8 mouse cellular contexts compared by ENCODE assay signal in genomic region chr15:99368583-99369266, GRCm38 (mm10). TPM values are rescaled to one million over a fixed set of nuclear protein-coding genes. Genes with fewer than 3 reads are reported as not detected.
A peak's percentile ranks its signal among the peaks of the same experiment; 100 is the strongest.
DNase-seq lines count a peak whose midpoint lies in the region; ATAC-seq and TF ChIP-seq lines count a peak whose summit lies in the region.

No protein-coding gene starts in this region.

- H3K4me2 ChIP-seq in kidney, embryonic 16.5 days (replicated peaks; ENCODE audit: low read depth, low read length): peak overlapping the region; percentile 69
- peak overlapping the region; percentile 82 for H3K4me2 ChIP-seq in hindbrain, postnatal 0 days (ENCODE audit: low read depth, low read length)
- peak overlapping the region; percentile 70 for H3K4me2 ChIP-seq in midbrain, embryonic 16.5 days (ENCODE audit: low read length)

- no peaks in the 10 kb centered on the region for H3K27me3 ChIP-seq in kidney, embryonic 16.5 days (ENCODE audit: insufficient read depth, low read length)
- peaks cover 11% of the 10 kb centered on the region for H3K27me3 ChIP-seq in embryonic facial prominence, embryonic 10.5 days (replicated peaks; ENCODE audit: low read depth, poor library complexity, severe bottlenecking)
- H3K27me3 ChIP-seq in hindbrain, postnatal 0 days (ENCODE audit: insufficient read depth, low read length): no peaks in the 10 kb centered on the region
- H3K27me3 ChIP-seq in midbrain, embryonic 16.5 days (ENCODE audit: control insufficient read depth, insufficient read depth, low read depth, low read length): no peaks in the 10 kb centered on the region

- H3K9ac ChIP-seq in kidney, embryonic 16.5 days (replicated peaks; ENCODE audit: low read length): peak overlapping the region; percentile 88
- H3K9ac ChIP-seq in hindbrain, postnatal 0 days (replicated peaks; ENCODE audit: low read length): no peak overlapping the region
- 0 out of 2 replicates have a peak overlapping the region, but pooled peaks have one; percentile 34 for H3K9ac ChIP-seq in midbrain, embryonic 16.5 days (ENCODE audit: low read depth, low read length)

- no peaks in the 10 kb centered on the region for H3K36me3 ChIP-seq in kidney, embryonic 16.5 days (ENCODE audit: insufficient read depth, low read length)
- H3K36me3 ChIP-seq in embryonic facial prominence, embryonic 10.5 days (replicated peaks): no peaks in the 10 kb centered on the region
- H3K36me3 ChIP-seq in hindbrain, postnatal 0 days (ENCODE audit: insufficient read depth, low read length): no peaks in the 10 kb centered on the region
- no peaks in the 10 kb centered on the region for H3K36me3 ChIP-seq in midbrain, embryonic 16.5 days (ENCODE audit: control insufficient read depth, insufficient read depth, low read length)

- WGBS in kidney, embryonic 16.5 days: 29% methylated on average over 4 of the region's 4 CpGs
- WGBS in embryonic facial prominence, embryonic 10.5 days: 64% methylated on average over 4 of the region's 4 CpGs
- 68% methylated on average over 4 of the region's 4 CpGs for WGBS in hindbrain, postnatal 0 days
- 75% methylated on average over 4 of the region's 4 CpGs for WGBS in midbrain, embryonic 16.5 days

- no peak for DNase-seq in kidney, adult 11 months
- no peak for DNase-seq in embryonic facial prominence, embryonic 10.5 days (ENCODE audit: low spot score)
- no peak for DNase-seq in hindbrain, postnatal 0 days (ENCODE audit: low spot score)
- no peak for DNase-seq in adrenal gland, adult 18-20 months (ENCODE audit: low spot score in 2 of 2)
- no peak for DNase-seq in frontal cortex, postnatal 36 days (ENCODE audit: low spot score in 2 of 2)
- DNase-seq in layer of hippocampus, adult 8-10 months (ENCODE audit: low spot score in 2 of 2): no peak

- no peak for TF ChIP-seq CTCF in hindbrain, postnatal 0 days (IDR thresholded peaks at IDR 0.05; ENCODE audit: low read depth)

- no peak for ATAC-seq in kidney, embryonic 16.5 days (ENCODE audit: low FRiP score, low TSS enrichment)
- ATAC-seq in hindbrain, postnatal 0 days: no peak
- no peak for ATAC-seq in midbrain, embryonic 16.5 days

- peaks cover 36% of the 10 kb centered on the region for H3K4me1 ChIP-seq in kidney, embryonic 16.5 days (ENCODE audit: insufficient read depth, low read length)
- H3K4me1 ChIP-seq in embryonic facial prominence, embryonic 10.5 days: peaks cover 43% of the 10 kb centered on the region
- 0 out of 2 replicates have a peak, but pooled peaks cover 11% of the 10 kb centered on the region for H3K4me1 ChIP-seq in hindbrain, postnatal 0 days (ENCODE audit: insufficient read depth, low read length)
- H3K4me1 ChIP-seq in midbrain, embryonic 16.5 days (ENCODE audit: control insufficient read depth, insufficient read depth, low read length): peaks cover 11% of the 10 kb centered on the region

- no peak overlapping the region; the same call in 1 of the 2 replicates for H3K27ac ChIP-seq in kidney, embryonic 16.5 days (ENCODE audit: low read length)
- H3K27ac ChIP-seq in embryonic facial prominence, embryonic 10.5 days (replicated peaks): peak overlapping the region; percentile 98
- no peak overlapping the region for H3K27ac ChIP-seq in hindbrain, postnatal 0 days
- H3K27ac ChIP-seq in midbrain, embryonic 16.5 days (ENCODE audit: low read length): no peak overlapping the region

- H3K9me3 ChIP-seq in kidney, embryonic 16.5 days (ENCODE audit: low read length): no peaks in the 10 kb centered on the region
- no peaks in the 10 kb centered on the region for H3K9me3 ChIP-seq in embryonic facial prominence, embryonic 10.5 days
- H3K9me3 ChIP-seq in hindbrain, postnatal 0 days (ENCODE audit: low read length): no peaks in the 10 kb centered on the region
- no peaks in the 10 kb centered on the region for H3K9me3 ChIP-seq in midbrain, embryonic 16.5 days (replicated peaks; ENCODE audit: control insufficient read depth, low read length, poor library complexity, severe bottlenecking)

- H3K4me3 ChIP-seq in kidney, embryonic 16.5 days (ENCODE audit: low read length): peak overlapping the region; percentile 84
- peak overlapping the region; percentile 91 for H3K4me3 ChIP-seq in embryonic facial prominence, embryonic 10.5 days
- H3K4me3 ChIP-seq in hindbrain, postnatal 0 days (ENCODE audit: low read length): peak overlapping the region; percentile 88
- H3K4me3 ChIP-seq in midbrain, embryonic 16.5 days (ENCODE audit: low read depth, low read length): peak overlapping the region; percentile 92

RNA-seq across cellular contexts. Expression of gene Fmnl3, which starts 1.6 kb away (rescaled TPM):
- 27.1 and 29.8 TPM in 2 replicates for polyA plus RNA-seq in kidney, embryonic 16.5 days (2015; fragmentation: Nextera tagmentation; extraction: Ambion mirVana)
- polyA plus RNA-seq in embryonic facial prominence, embryonic 10.5 days (2016; fragmentation: Nextera tagmentation; extraction: Ambion mirVana): 24.4 and 25.6 TPM in 2 replicates
- 11.9 and 15.2 TPM in 2 replicates for total RNA-seq in hindbrain, postnatal 0 days (2014; rRNA removed)
- polyA plus RNA-seq in hindbrain, postnatal 0 days (2015; fragmentation: Nextera tagmentation; extraction: Ambion mirVana): 8.0 and 8.2 TPM in 2 replicates
- 7.9 and 8.0 TPM in 2 replicates for polyA plus RNA-seq in midbrain, embryonic 16.5 days (2015; fragmentation: Nextera tagmentation; extraction: Ambion mirVana)
- 10 to 100 TPM; 15.5 to 17.2 TPM for total RNA-seq in adrenal gland, adult 18-20 months (2021)
- total RNA-seq in layer of hippocampus, adult 8-10 months (2022): 10 to 100 TPM in 3 of 4 experiments, 1 to 10 TPM in 1; 8.9 to 19.6 (median 14.1) TPM

RNA-seq across cellular contexts. Expression of gene Tmbim6, which starts 24.0 kb away (rescaled TPM):
- 634 and 653 TPM in 2 replicates for polyA plus RNA-seq in kidney, embryonic 16.5 days (2015; fragmentation: Nextera tagmentation; extraction: Ambion mirVana)
- 262 and 273 TPM in 2 replicates for polyA plus RNA-seq in embryonic facial prominence, embryonic 10.5 days (2016; fragmentation: Nextera tagmentation; extraction: Ambion mirVana)
- 323 and 346 TPM in 2 replicates for total RNA-seq in hindbrain, postnatal 0 days (2014; rRNA removed)
- polyA plus RNA-seq in hindbrain, postnatal 0 days (2015; fragmentation: Nextera tagmentation; extraction: Ambion mirVana): 355 and 374 TPM in 2 replicates
- 279 and 310 TPM in 2 replicates for polyA plus RNA-seq in midbrain, embryonic 16.5 days (2015; fragmentation: Nextera tagmentation; extraction: Ambion mirVana)
- 100 to 1,000 TPM; 536 to 790 TPM for total RNA-seq in adrenal gland, adult 18-20 months (2021)
- total RNA-seq in layer of hippocampus, adult 8-10 months (2022): 100 to 1,000 TPM; 349 to 403 (median 360) TPM
